Mouse (Mus musculus) monocyte, adult 5-6 weeks (primary cell): ENCODE data around the gene Hfe. TPM values are rescaled to one million over a fixed set of nuclear protein-coding genes. Genes with fewer than 3 reads are reported as not detected.
"Not testable (repeated sequence)": the region's sequence is repeated elsewhere in the genome, so short reads cannot be mapped to it uniquely, and the experiment has no call there.

ENCODE experiments used
- ATAC-seq: fragments of 153-309, 156-312 bp; replicated peaks from 2 replicates; pipeline ENCODE4 v1.8.0; 2017; ENCODE audit warnings: mild to moderate bottlenecking; ENCODE audit not compliant: low TSS enrichment, insufficient number of reproducible peaks, severe bottlenecking, poor library complexity, low FRiP score
- total RNA-seq: library from RNA; stranded (forward); fragments of 200-1000, 200-491, 200-594 nt; gene quantifications from 3 replicates; pipeline ENCODE4 v1.2.3, GENCODE M21; 2017

Hfe gene
- total RNA-seq, 1 experiment from 2014 or later = 170 TPM

DNA sequence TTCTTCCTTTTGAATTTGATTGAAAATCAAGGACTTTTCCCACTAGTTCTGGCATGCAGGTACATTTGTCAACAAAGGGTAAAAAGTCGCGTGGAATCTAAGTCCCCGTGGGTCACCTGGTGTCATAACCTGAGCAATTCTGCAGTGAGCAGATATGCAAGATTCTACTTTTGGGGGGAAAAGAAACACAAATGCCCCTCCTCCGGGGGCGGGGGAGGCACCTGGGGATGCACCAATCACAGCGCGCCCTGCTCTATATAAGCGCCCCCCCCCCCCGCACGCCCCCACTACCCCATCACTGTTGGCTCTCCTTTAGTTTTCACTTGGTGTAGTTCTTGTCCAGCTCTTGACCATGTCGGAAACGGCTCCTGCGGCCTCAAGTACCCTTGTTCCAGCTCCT lies 15.1 kb downstream of the Hfe start, which contains the start of gene Hist1h1t:
Gene Hist1h1t (plus strand): TSS at position 301 of the 400 bp plus-strand sequence.
- no peak for ATAC-seq

DNA sequence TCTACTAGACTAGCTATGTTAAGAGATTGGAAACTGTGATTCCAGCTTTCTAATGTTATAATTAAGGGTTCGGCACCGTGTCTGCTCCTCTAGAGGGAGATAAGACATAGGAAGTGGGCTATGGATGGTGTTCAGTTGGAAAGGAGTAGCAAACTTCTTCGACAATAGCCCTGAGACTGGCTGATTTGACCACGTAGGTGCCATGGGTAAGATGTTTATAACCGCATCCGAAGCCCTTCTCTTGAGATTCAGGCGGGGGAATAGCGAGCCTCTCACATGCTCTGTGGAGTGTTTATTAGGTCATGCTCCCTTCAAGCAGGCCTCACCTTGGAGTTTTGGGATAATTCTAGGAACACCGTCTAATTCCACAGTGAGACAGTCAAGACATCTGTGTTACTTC lies 15.7 kb downstream of the Hfe start:
- no peak for ATAC-seq

DNA sequence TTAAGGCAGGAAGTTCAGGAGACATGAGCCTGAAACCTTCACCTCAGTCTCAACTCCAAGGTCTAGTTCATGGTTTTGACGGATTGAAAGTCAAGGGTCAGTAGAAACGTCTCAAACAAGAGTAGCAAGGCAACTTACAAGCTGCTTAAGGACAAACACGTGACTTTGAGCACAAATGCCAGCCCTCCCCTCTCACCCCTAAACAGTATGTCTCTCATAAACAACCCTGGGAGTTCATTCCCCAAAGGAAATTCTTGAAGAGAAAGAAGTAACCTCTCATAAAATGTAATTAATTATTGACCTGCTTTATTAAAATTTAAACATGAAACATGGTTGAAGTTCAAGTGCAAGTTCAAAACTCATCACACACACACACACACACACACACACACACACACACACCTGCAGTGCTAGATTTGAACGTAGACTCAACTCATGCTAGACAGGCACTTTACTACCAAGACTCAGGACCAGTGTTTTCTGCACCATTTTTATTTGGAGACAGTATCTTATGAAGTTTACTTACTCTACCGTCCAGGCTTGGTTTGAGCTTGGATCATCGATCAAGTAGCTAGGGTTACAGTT lies 16.7 kb downstream of the Hfe start:
- ATAC-seq = no peak

DNA sequence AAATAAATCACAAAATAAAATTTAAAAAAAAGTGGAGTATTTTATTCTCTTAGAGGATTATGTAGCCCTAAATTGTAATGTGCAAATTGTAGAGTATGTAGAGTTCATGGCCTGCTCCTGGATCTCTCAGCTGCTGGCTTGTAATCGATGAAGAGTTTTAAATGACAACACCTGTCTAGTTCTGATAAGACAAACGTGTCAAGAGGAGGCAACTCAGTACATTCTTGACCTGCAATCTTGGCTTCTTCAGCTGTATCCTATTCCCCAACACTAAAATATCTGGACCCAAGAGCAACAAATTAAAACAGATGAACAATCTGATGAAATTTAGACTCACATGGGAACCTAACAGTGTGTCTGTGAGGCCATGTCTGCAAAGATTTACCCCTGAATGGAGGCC lies 21.2 kb downstream of the Hfe start:
- no peak for ATAC-seq

DNA sequence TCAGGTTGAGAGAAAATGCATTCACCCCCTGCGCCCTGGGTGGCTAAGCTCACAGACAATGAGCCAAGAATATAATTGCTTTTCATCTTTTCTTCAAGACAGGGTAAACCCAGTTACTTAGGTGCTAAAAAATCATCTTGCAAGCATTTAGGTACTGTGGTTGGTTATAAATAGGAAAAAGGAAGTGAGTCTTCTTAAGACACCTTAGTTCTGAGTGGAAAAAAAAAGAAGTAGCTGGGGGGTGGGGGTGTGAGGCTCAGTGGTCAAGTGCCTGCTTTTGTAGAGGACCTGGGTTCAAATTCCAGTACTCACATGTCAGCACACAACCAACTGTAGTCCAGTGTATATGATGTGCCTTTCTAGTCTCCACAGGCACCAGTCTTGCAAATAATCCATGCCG lies 21.7 kb downstream of the Hfe start:
- ATAC-seq = no peak

DNA sequence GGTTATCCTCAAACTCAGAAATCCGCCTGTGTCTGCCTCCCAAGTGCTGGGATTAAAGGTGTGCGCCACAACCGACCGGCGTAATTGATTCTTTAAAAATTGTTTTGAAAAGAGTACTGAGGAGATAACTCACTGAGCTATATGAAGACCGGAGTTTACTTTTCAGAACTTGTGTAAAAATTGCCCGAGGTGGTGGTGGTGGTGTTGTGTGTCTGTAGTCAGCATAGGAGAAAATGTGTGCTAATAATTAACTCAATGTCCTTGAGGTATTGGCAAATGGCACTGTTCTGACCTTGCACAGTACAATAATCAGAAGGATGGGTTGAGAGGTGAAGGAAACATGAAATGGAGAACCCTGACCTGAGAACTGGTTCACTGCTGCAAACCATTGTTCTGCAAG lies 22.7 kb downstream of the Hfe start:
- no peak for ATAC-seq

GRCm38 (mm10) chr13:23687181-23687580 lies 23.5 kb downstream of the Hfe start:
- ATAC-seq = no peak

GRCm38 (mm10) chr13:23685966-23686365 lies 24.7 kb downstream of the Hfe start:
- ATAC-seq = no peak

GRCm38 (mm10) chr13:23685121-23685861 lies 25.4 kb downstream of the Hfe start:
- ATAC-seq = 0 out of 2 replicates have a peak, but pooled peaks have one; percentile 29

DNA sequence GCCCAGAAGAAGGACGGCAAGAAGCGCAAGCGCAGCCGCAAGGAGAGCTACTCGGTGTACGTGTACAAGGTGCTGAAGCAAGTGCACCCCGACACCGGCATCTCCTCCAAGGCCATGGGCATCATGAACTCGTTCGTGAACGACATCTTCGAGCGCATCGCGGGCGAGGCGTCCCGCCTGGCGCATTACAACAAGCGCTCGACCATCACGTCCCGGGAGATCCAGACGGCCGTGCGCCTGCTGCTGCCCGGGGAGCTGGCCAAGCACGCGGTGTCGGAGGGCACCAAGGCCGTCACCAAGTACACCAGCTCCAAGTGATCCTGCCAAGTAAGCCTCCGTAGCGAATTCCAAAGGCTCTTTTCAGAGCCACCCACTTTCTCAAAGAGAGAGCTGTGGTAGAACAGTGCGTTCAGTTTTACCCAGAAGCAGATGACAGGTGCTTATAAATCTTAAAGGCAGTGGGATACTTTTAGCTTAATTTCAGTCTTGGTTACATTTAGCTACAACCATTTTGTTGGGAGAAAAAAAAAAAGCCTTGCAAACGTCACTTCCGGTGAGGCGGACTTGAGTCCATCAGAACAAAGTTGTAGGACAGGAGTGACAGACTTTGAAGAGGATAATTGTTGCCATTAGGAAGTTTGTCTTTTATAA lies 26.2 kb downstream of the Hfe start:
- ATAC-seq = 0 out of 2 replicates have a peak, but pooled peaks have one; percentile 41

DNA sequence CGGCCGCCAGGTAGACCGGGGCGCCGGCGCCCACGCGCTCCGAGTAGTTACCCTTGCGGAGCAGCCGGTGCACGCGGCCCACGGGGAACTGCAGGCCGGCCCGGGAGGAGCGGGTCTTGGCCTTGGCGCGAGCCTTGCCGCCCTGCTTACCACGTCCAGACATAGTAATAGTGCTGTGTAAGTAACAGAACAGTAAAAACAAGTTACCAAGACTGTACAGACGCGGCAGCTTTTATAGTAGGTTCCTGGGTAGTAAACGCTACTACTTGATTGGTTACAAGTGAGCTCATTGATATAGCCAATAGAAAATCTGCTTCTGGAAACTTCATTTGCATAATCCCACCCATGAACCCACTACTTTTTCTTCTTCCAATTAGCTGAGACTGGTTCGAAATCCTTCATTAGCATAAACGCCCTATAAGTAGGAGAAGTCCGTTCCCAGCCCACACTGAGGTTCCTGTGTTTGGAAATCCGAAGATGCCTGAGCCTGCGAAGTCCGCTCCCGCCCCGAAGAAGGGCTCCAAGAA lies 26.8 kb downstream of the Hfe start, which contains the start of the genes Hist1h2ac and Hist1h2bc:
Gene Hist1h2ac (minus strand): TSS at position 194 of the 527 bp plus-strand sequence.
Gene Hist1h2bc (plus strand): TSS at position 445 of the 527 bp plus-strand sequence.
- peak; percentile 86 for ATAC-seq

GRCm38 (mm10) chr13:23682947-23683754 lies 27.5 kb downstream of the Hfe start:
- not testable (repeated sequence) for ATAC-seq

DNA sequence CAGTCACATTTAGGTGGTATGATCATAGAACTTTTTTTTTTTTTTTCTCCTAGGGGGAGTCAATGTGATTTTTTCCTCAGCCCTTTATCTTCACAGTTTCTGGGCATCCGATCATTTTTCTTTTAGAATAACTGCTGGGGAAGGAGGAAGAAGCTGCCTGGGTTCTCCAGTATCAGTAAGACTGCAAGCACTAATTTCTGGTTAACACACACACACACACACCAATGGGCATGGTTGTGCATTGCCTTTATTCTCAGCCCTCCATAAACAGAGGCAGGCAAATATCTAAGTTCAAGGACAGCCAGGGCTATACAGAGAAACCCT lies 28.1 kb downstream of the Hfe start:
- no peak for ATAC-seq

DNA sequence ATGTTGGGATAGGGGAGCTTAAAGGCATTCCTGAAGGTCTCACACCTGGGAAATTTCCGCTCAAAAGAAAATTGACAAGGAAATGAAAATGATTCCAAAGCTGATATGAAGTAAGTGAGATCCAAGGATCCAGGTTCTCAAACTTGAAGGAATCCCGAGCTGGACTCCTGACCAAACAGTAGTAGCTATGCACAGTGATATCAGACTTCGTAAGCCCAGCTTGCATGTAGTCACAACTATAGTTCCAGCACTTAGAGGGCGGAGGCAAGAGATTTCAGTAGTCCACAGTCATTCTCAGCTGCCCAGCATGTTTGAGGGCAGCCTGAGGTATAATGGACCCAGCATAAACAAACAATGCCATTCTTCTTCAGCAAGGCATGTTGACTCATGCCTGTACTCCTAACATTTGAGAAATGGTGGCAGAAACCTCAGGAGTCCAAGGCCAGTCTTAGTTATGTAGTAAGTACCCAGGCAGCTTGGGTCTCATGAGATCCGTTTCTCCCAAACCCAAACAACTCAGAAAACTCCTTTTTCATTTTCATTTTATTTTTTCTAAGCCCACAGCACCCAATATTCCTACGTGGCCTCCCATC lies 28.6 kb downstream of the Hfe start:
- no peak for ATAC-seq

DNA sequence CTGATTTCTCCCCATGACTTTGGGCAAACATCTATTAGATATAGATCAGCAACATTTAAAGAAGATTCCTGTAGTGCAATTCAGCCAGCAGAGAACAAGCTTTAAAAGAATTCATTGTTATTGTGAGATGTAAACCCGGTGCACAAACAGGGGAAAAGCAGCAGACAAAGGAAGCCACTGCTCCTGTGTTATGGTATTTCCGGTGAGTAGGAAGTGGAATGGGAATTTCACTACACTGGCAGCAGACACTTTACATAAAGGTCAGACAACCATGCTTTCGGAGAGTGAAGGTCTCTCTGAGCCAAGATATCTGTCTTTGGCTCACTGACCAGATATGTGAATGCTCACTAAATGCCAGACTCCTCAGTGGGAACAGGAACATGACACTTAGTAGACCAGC lies 48.1 kb downstream of the Hfe start:
- no peak for ATAC-seq

DNA sequence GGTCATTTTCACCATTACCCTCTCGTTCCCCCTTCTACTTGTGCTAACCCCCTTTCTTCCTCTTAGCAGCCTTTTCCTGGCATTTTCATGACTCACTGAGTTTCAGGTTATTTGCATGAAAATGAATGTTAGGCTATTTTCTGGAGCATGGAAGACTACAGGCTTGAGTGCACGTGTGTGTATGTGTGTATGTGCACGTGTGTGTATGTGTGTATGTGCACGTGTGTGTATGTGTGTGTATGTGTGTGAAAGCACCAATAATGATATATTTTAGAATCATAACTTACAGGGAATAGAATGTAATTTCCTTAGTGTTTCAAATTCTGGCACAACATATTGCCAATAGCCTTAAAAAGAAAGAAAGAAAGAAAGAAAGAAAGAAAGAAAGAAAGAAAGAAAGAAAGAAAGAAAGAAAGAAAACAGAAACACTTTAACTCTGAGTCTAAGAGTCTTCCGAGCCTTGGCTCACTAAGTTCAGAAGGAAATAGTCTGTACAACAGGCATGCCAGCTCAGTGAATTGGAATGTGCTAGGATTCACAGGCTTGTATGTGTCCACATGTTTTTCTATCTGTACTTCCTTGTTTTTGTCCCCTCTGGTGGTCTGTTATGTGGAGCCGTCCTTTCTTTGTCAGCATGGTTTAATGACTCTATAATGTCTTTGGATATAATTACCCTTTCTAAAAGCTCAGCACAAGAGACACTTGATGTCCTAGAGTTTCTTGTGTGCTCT lies 50.9 kb downstream of the Hfe start:
- ATAC-seq = no peak
